Comparison of ENCODE assay signal across 19 mouse cellular contexts in the genomic region with DNA sequence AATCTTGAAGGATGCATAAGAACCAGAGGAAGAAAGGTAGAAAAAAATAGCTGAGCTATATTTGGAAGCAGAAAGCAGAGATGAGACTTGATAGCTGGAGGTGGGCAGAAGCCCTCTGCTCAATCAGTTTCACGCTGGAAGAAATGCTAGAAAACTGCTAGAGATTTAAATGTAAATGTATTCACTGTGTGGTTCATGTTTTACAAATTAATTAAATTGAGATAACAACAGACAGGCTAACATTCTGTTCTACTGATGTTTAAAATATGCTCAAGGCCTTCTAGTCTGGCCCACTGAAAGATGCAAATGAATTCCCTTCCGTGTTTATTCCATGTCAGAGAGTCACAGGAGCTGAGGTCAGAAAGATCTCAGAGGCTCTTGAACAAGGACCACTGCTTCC. TPM values are rescaled to one million over a fixed set of nuclear protein-coding genes. Genes with fewer than 3 reads are reported as not detected.
"Had no signal": no experiment of that assay in that cellular context is flagged by ENCODE, and none has a peak within 500 bp of the region (broad histone marks: within the 10 kb centered on the region; RNA-seq: fewer than 3 reads in every experiment).

No protein-coding gene starts in this region.

- H3K4me2 ChIP-seq: limb, embryonic 12.5 days; liver, embryonic 13.5 days had no signal

- H3K4me3 ChIP-seq: limb, embryonic 12.5 days; liver, embryonic 13.5 days had no signal

- DNase-seq: kidney, adult 9 months; kidney, postnatal 36 days; layer of hippocampus, adult 9-11 months; layer of hippocampus, postnatal 36 days; liver; liver, embryonic 13.5 days; liver, postnatal 0 days; lung, postnatal 36 days; thymus, adult 18-20 months; thymus, postnatal 14 days had no signal

- H3K27me3 ChIP-seq: limb, embryonic 12.5 days; liver, embryonic 13.5 days had no signal

- H3K36me3 ChIP-seq: limb, embryonic 12.5 days; liver, embryonic 13.5 days had no signal

- H3K27ac ChIP-seq: kidney, postnatal 0 days; limb, embryonic 12.5 days; liver, embryonic 13.5 days; stomach, postnatal 0 days had no signal

- H3K9ac ChIP-seq: limb, embryonic 12.5 days; liver, embryonic 13.5 days; liver, postnatal 0 days had no signal

- ATAC-seq: liver, postnatal 0 days; lung, postnatal 0 days had no signal

- H3K4me1 ChIP-seq: limb, embryonic 12.5 days; liver, embryonic 13.5 days had no signal

- H3K9me3 ChIP-seq: limb, embryonic 12.5 days; liver, embryonic 13.5 days had no signal

RNA-seq across cellular contexts. Expression of a gene that starts 19.1 kb away (rescaled TPM):
- total RNA-seq: megakaryocyte progenitor cell, adult 5-6 weeks had no signal
- polyA plus RNA-seq: limb, embryonic 12.5 days; liver, embryonic 13.5 days; liver, postnatal 0 days; lung, postnatal 0 days had no signal

RNA-seq across cellular contexts. Expression of a gene that starts 37.6 kb away (rescaled TPM):
- total RNA-seq: layer of hippocampus, adult 18-20 months; layer of hippocampus, postnatal 36 days; left cerebral cortex, adult 8-10 months; left cerebral cortex, postnatal 25 days; megakaryocyte progenitor cell, adult 5-6 weeks had no signal
- polyA plus RNA-seq: kidney, postnatal 0 days; limb, embryonic 12.5 days; liver, embryonic 13.5 days; liver, postnatal 0 days; lung, postnatal 0 days; neural tube, embryonic 14.5 days; stomach, postnatal 0 days had no signal

RNA-seq across cellular contexts. Expression of a gene that starts 37.9 kb away (rescaled TPM):
- total RNA-seq: layer of hippocampus, adult 18-20 months; layer of hippocampus, postnatal 36 days; left cerebral cortex, adult 8-10 months; left cerebral cortex, postnatal 25 days; megakaryocyte progenitor cell, adult 5-6 weeks had no signal
- polyA plus RNA-seq: kidney, postnatal 0 days; limb, embryonic 12.5 days; liver, embryonic 13.5 days; liver, postnatal 0 days; lung, postnatal 0 days; neural tube, embryonic 14.5 days; stomach, postnatal 0 days had no signal

RNA-seq across cellular contexts. Expression of a gene that starts 57.1 kb away (rescaled TPM):
- total RNA-seq: layer of hippocampus, adult 18-20 months; layer of hippocampus, postnatal 36 days; left cerebral cortex, adult 8-10 months; left cerebral cortex, postnatal 25 days had no signal
- polyA plus RNA-seq: limb, embryonic 12.5 days; lung, postnatal 0 days had no signal
